Mouse (Mus musculus): ENCODE results near the gene Arhgap17. TPM values are rescaled to one million over a fixed set of nuclear protein-coding genes. Genes with fewer than 3 reads are reported as not detected.

Gene Arhgap17
- total and polyA plus RNA-seq, 3 experiments: 6.7 to 56.1 (median 7.4) TPM

DNA sequence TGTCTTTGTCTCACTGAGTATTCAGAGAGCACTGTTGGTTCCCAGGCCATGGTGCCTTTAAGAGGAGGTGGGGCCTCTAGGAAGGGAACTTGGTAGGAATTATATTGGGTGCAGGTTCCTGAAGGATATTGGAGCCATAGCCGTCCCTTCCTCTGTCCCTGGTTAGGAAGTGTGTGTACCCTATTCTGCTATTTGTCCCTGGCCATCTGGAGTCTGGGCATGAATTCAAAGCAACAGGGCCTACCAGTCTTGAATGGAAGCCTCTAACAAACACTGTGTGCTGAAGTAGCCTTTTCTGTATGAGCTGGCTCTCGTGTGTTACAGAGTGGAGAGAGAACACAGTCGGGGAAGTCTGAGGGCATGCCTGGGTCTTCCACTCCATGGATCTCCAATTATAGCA is 42.4 kb upstream of the Arhgap17 start:
- Histone ChIP-seq H3K9ac (ENCODE audit: insufficient read depth, low read depth) (no peak overlapping the region), H3K9me3 (replicated peaks; ENCODE audit: low read length) (no peaks in the 10 kb centered on the region), H3K27ac (ENCODE audit: insufficient read depth, low read depth) (no peak overlapping the region), H3K79me2 (replicated peaks; ENCODE audit: control insufficient read depth, extremely low read depth, insufficient read depth, poor library complexity, severe bottlenecking) (no peaks in the 10 kb centered on the region), H3K27me3 (replicated peaks) (no peaks in the 10 kb centered on the region), H3K4me2 (ENCODE audit: insufficient read depth, low read depth, poor library complexity, severe bottlenecking) (no peak overlapping the region), H3K4me3 (replicated peaks in 1 of 3; ENCODE audit: low read depth in 2 of 3, low read length in 2 of 3, poor library complexity in 1 of 3) (no peak overlapping the region), H3K4me1 (ENCODE audit: control insufficient read depth in 1 of 2, insufficient read depth in 2 of 2) (peaks cover 0 to 2% of the 10 kb centered on the region in 2 experiments; a peak in 1 of 4 replicates), H3K36me3 (replicated peaks in 1 of 2; ENCODE audit: control insufficient read depth in 1 of 2, insufficient read depth in 1 of 2, low read length in 1 of 2) (peaks cover 7 to 47% of the 10 kb centered on the region in 2 experiments)
- dilution Hi-C loops (cut with MboI; ENCODE audit: extremely low pct_ligation_motif_present, extremely low pct_unique_long_range_greater_than_20kb, low sequenced_read_pairs): no loop called here
- in situ Hi-C loops (cut with MboI; ENCODE audit: low pct_ligation_motif_present, low pct_unique_long_range_greater_than_20kb, low sequenced_read_pairs): no loop called here
- TF ChIP-seq MXI1 (IDR thresholded peaks at IDR 0.05; ENCODE audit: low read depth, low read length) (no peak), PAX5 (IDR thresholded peaks at IDR 0.05; ENCODE audit: low read length) (no peak), UBTF (IDR thresholded peaks at IDR 0.05; ENCODE audit: low read depth, low read length) (no peak), GABPA (IDR thresholded peaks at IDR 0.05; ENCODE audit: insufficient replicate concordance, low read depth, low read length) (no peak)
- DNase-seq (ENCODE audit: extremely low read depth): no peak

DNA sequence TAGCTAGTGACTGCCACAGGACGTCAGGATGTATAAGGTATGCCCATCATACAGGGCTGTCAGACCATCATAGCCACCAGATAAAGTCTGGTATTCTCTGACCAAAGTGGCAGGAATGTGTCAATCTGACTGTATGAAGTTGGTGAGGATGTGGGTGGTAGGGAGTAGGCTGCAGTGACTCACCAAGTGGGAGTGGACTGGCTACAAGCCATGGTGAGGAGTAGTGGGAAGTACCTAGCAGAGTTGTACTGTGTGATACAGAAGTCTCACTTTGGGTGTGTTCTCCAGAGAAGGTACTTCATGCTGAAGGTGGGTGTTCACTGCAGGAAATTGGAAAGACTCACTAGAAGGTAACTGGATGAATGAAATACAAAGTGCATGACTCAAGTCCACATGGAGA is 41.4 kb upstream of the Arhgap17 start:
- peaks cover 1 to 10% of the 10 kb centered on the region in 2 experiments for H3K4me1 ChIP-seq (ENCODE audit: control insufficient read depth in 1 of 2, insufficient read depth in 2 of 2)

DNA sequence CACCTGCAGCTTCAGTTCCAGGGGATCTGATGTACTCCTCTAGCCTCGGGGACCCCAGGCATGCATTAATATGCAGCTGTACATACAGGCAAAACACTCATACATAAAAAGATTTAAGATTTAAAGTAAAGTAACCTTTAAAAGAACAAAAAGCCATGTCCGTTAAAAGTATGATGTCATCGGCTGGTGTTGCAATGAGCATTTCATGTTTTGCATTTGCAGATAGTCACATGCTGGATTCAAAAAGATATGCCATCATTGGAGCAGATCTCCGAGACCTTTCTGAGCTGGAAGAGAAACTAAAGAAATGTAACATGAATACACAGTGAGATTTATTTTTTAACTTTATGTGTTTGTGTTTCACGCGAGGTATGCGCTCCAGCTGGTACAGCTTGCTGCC is 40.8 kb upstream of the Arhgap17 start:
- H3K4me1 ChIP-seq (ENCODE audit: control insufficient read depth in 1 of 2, insufficient read depth in 2 of 2): peaks cover 7 to 16% of the 10 kb centered on the region in 2 experiments
- no peak overlapping the region for H3K4me2 ChIP-seq (ENCODE audit: insufficient read depth, low read depth, poor library complexity, severe bottlenecking)
- peaks cover 10 to 49% of the 10 kb centered on the region in 2 experiments for H3K36me3 ChIP-seq (replicated peaks in 1 of 2; ENCODE audit: control insufficient read depth in 1 of 2, insufficient read depth in 1 of 2, low read length in 1 of 2)
- H3K27ac ChIP-seq (ENCODE audit: insufficient read depth, low read depth): no peak overlapping the region
- DNase-seq (ENCODE audit: extremely low read depth): no peak
- H3K9ac ChIP-seq (ENCODE audit: insufficient read depth, low read depth): no peak overlapping the region
- no peaks in the 10 kb centered on the region for H3K79me2 ChIP-seq (replicated peaks; ENCODE audit: control insufficient read depth, extremely low read depth, insufficient read depth, poor library complexity, severe bottlenecking)
- dilution Hi-C loops (cut with MboI; ENCODE audit: extremely low pct_ligation_motif_present, extremely low pct_unique_long_range_greater_than_20kb, low sequenced_read_pairs) (no loop called here), in situ Hi-C loops (cut with MboI; ENCODE audit: low pct_ligation_motif_present, low pct_unique_long_range_greater_than_20kb, low sequenced_read_pairs) (no loop called here)
- TF ChIP-seq ZC3H11A (IDR thresholded peaks at IDR 0.05; ENCODE audit: low read depth, low read length) (no peak), JUND (conservative IDR thresholded peaks at IDR 0.05; ENCODE audit: low read depth, low read length) (no peak)
- no peaks in the 10 kb centered on the region for H3K27me3 ChIP-seq (replicated peaks)
- H3K4me3 ChIP-seq (replicated peaks in 1 of 3; ENCODE audit: low read depth in 2 of 3, low read length in 2 of 3, poor library complexity in 1 of 3): no peak overlapping the region
- H3K9me3 ChIP-seq (replicated peaks; ENCODE audit: low read length): no peaks in the 10 kb centered on the region

More for the DNA sequence above, 41.4 kb upstream of the Arhgap17 start:
- no peak for DNase-seq (ENCODE audit: extremely low read depth)
- H3K27ac ChIP-seq (ENCODE audit: insufficient read depth, low read depth): no peak overlapping the region
- H3K4me2 ChIP-seq (ENCODE audit: insufficient read depth, low read depth, poor library complexity, severe bottlenecking): no peak overlapping the region
- H3K27me3 ChIP-seq (replicated peaks): no peaks in the 10 kb centered on the region
- dilution Hi-C loops (cut with MboI; ENCODE audit: extremely low pct_ligation_motif_present, extremely low pct_unique_long_range_greater_than_20kb, low sequenced_read_pairs) (no loop called here), in situ Hi-C loops (cut with MboI; ENCODE audit: low pct_ligation_motif_present, low pct_unique_long_range_greater_than_20kb, low sequenced_read_pairs) (no loop called here)
- peaks cover 10 to 47% of the 10 kb centered on the region in 2 experiments for H3K36me3 ChIP-seq (replicated peaks in 1 of 2; ENCODE audit: control insufficient read depth in 1 of 2, insufficient read depth in 1 of 2, low read length in 1 of 2)
- H3K79me2 ChIP-seq (replicated peaks; ENCODE audit: control insufficient read depth, extremely low read depth, insufficient read depth, poor library complexity, severe bottlenecking): no peaks in the 10 kb centered on the region
- TF ChIP-seq BHLHE40 (IDR thresholded peaks at IDR 0.05; ENCODE audit: low read depth, low read length): no peak
- no peak for TF ChIP-seq EP300 (IDR thresholded peaks at IDR 0.05; ENCODE audit: low read length)
- TF ChIP-seq HCFC1 (IDR thresholded peaks at IDR 0.05; ENCODE audit: low read depth, low read length): no peak
- no peak for TF ChIP-seq PAX5 (IDR thresholded peaks at IDR 0.05; ENCODE audit: low read length)
- no peak for TF ChIP-seq NRF1 (IDR thresholded peaks at IDR 0.05; ENCODE audit: low read depth, low read length)
- TF ChIP-seq JUND (conservative IDR thresholded peaks at IDR 0.05; ENCODE audit: low read depth, low read length): no peak
- no peak for TF ChIP-seq ZMIZ1 (IDR thresholded peaks at IDR 0.05; ENCODE audit: low read depth, low read length)
- TF ChIP-seq USF1 (IDR thresholded peaks at IDR 0.05; ENCODE audit: low read depth, low read length): no peak
- no peak for TF ChIP-seq E2F4 (IDR thresholded peaks at IDR 0.05; ENCODE audit: insufficient replicate concordance, low read depth, low read length)
- TF ChIP-seq ZC3H11A (IDR thresholded peaks at IDR 0.05; ENCODE audit: low read depth, low read length): no peak
- TF ChIP-seq KAT2A (IDR thresholded peaks at IDR 0.05; ENCODE audit: insufficient replicate concordance, low read length): no peak
- TF ChIP-seq CTCF (conservative IDR thresholded peaks at IDR 0.05 in 1 of 2, IDR thresholded peaks at IDR 0.05 in 1 of 2; ENCODE audit: low read depth in 2 of 2, low read length in 2 of 2): no peak
- no peak for TF ChIP-seq ZKSCAN1 (IDR thresholded peaks at IDR 0.05; ENCODE audit: borderline replicate concordance, low read depth, low read length)
- no peak for TF ChIP-seq POLR2A (IDR thresholded peaks at IDR 0.05; ENCODE audit: low read depth, low read length)
- no peak for TF ChIP-seq UBTF (IDR thresholded peaks at IDR 0.05; ENCODE audit: low read depth, low read length)
- no peak for TF ChIP-seq MEF2A (IDR thresholded peaks at IDR 0.05; ENCODE audit: borderline replicate concordance, low read depth, low read length)
- TF ChIP-seq SIN3A (IDR thresholded peaks at IDR 0.05; ENCODE audit: low read length): no peak
- TF ChIP-seq RAD21 (IDR thresholded peaks at IDR 0.05; ENCODE audit: low read depth, low read length): no peak
- TF ChIP-seq MYC (IDR thresholded peaks at IDR 0.05; ENCODE audit: low read depth, low read length): no peak
- no peak overlapping the region for H3K9ac ChIP-seq (ENCODE audit: insufficient read depth, low read depth)
- no peaks in the 10 kb centered on the region for H3K9me3 ChIP-seq (replicated peaks; ENCODE audit: low read length)
- no peak overlapping the region for H3K4me3 ChIP-seq (replicated peaks in 1 of 3; ENCODE audit: low read depth in 2 of 3, low read length in 2 of 3, poor library complexity in 1 of 3)

Data from CH12.LX (cell line).